Mouse (Mus musculus): Measurements from ENCODE around the gene Rbbp6.

The Rbbp6 gene

DNA sequence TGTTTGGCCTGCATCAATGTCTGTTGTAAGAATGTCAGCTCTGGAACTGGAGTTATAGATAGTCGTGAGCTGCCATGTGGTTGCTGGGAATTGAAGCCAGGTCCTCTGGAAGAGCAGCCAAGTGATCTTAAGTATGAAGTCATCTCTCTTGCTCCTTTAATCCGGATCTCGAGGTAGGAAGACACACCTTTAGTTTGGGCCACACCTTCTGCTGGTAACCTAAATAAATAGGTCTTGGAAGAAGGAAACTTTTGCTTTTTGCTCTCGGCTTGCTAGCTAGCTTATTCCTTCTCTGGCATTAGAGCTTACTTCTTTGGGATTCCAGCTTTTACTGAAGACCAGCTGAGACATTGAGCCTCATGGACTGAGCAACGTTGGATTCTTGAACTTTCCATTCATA is at the start of gene Rbbp6:
Rbbp6 (plus strand) TSS at position 301 of the 400 bp plus-strand sequence.
- in situ Hi-C loops (cut with MboI; ENCODE audit: low pct_unique_long_range_greater_than_20kb in 1 of 2, low sequenced_read_pairs in 2 of 2, unreplicated experiment in 1 of 2), result no loop called here

DNA sequence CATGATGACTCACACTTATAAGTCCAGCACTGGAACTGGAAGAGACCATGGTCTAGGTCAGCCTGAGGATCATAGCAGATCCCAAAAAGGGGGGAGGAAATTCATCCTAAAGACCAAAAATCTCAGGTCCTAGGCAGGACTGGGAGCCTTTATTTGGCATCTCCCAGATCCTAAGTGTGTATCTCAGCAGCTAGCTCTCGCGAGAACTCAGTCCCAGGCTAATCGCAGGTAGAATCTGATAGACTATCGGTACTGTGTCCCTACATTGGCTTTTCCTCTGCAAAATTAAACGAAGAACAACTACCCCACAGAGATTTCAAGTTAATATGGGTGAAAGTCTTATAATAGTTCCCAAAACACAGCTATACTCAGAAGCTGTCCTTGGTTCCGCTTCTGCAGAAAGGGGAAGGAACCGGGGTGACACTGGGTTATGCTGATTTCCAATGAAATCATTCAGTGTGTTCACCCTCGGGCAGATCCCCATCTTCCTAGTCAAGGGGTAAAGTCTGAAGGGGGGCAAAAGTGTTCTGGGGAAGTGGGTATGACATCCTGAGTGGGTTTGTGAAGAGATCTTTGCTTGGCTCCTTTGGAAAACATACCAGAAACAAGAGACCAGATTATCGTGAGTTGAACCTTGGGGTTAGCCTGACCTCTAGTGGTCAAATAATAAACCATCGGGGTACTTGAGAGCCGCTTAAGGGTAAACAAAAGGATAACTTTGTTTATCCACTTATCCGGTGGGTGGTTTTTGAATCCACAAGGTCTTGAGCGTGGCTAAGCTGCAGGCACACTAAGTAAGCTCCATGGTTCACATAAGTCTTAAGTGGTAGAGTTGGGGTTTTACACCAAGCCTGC is 45.5 kb upstream of the Rbbp6 start:
- in situ Hi-C loops (cut with MboI; ENCODE audit: low pct_unique_long_range_greater_than_20kb in 1 of 2, low sequenced_read_pairs in 2 of 2, unreplicated experiment in 1 of 2), result loop anchor here (5.0 kb wide), 3 partner anchors 253 to 453 kb away; no protein-coding TSS in a partner anchor

DNA sequence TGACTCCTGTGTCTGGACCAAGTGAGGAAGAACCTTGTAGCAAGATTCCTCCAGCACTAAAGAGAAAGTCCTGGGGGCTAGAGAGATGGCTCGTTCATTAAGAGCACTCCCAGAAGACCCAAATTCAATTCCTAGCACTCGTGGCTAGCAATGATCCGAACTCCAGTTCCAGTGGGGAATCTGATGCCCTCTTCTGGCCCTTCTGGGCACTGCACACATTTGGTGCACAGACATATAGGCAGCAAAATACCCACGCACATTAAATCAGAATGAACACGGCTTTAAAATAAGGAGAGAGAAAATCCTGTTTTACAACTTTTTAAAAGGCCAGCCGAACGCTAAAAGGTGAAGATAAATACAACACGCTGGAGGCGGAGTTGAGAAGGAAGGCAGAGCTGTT is 43.9 kb upstream of the Rbbp6 start:
- in situ Hi-C loops (cut with MboI; ENCODE audit: low pct_unique_long_range_greater_than_20kb in 1 of 2, low sequenced_read_pairs in 2 of 2, unreplicated experiment in 1 of 2), result loop anchor here (5.0 kb wide), 3 partner anchors 254 to 454 kb away; no protein-coding TSS in a partner anchor

DNA sequence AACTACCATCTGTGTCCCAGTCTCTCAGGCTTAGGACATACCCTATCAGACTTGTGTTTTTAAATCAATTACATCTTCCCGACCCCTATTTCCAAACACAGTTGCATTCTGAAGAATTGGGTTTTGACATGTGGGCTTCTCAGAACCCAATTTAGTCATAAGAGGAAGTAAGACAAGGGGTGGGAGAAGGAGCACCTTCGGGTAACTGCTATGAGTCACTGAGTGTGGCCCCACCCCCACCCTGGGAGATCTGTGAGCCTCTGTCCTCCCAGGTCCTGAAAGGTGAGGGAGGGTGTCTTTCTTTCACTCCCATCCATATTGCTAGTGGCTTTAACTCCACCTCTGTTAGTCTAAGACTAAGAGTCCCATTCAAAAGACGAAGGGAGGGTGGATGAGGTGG is 41.2 kb upstream of the Rbbp6 start:
- in situ Hi-C loops (cut with MboI; ENCODE audit: low pct_unique_long_range_greater_than_20kb in 1 of 2, low sequenced_read_pairs in 2 of 2, unreplicated experiment in 1 of 2), result loop anchor here (5.0 kb wide), 3 partner anchors 257 to 457 kb away; no protein-coding TSS in a partner anchor

DNA sequence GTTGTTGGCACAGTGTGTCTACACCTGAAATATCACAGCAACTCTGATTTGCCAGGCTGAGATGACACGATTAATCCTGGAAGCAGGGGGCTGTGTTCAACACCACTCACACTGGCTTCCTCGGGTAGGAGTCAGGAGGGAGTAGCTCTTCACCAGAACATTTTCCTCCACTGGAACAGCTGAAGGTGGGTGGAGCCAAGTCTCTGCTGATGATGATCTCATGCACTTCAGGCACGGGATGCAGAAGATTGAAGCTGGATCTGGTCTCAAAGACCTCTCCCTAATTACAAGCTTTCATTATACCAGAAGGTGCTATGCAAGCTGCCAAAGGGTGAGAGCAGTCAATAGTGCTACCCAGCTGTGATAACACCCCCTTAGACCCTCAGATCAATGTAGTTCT is 35.0 kb upstream of the Rbbp6 start:
- in situ Hi-C loops (cut with MboI; ENCODE audit: low pct_unique_long_range_greater_than_20kb in 1 of 2, low sequenced_read_pairs in 2 of 2, unreplicated experiment in 1 of 2), result loop anchor here in 1 of 2 experiments (25.0 kb wide), 1 partner anchor 668 kb away; no protein-coding TSS in a partner anchor

DNA sequence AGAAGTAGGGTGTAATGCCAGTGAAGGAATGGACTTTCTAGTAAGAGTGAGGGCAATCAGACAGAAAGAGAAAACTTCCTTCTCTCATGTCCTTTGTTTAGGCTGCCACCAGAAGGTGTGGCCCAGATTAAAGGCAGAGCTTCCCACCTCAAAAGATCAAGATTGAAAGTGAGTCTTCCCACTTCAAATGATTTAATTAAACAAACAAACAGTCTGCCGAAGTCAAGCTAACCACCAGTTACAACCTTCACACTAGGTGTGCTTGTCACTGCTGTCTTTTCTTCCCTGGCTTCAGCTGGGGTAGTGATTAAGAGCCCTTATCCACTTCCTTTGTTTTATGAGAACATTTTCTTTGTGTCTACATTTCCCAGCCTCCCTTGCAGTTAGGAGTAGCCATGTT is 33.3 kb upstream of the Rbbp6 start:
- in situ Hi-C loops (cut with MboI; ENCODE audit: low pct_unique_long_range_greater_than_20kb in 1 of 2, low sequenced_read_pairs in 2 of 2, unreplicated experiment in 1 of 2), result loop anchor here in 1 of 2 experiments (25.0 kb wide), 1 partner anchor 670 kb away; no protein-coding TSS in a partner anchor

DNA sequence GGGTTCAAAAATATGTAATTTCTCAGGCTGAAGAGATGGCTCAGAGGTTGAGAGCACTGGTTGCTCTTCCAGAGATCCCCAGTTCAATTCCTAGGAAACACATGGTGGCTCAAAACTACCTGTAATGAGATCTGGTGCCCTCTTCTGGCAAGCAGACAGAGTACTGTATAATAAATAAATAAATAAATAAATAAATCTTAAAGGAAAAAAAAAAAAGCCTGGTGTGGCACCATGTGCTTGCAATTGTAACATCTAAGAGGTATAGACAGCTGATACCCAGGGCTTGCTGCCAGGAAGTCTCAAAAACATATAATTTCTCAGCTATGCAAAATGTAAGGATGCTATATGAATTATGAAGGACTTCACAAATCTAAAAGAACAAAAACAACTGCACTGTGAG is 28.9 kb upstream of the Rbbp6 start:
- in situ Hi-C loops (cut with MboI; ENCODE audit: low pct_unique_long_range_greater_than_20kb in 1 of 2, low sequenced_read_pairs in 2 of 2, unreplicated experiment in 1 of 2), result loop anchor here in 1 of 2 experiments (25.0 kb wide), 1 partner anchor 674 kb away; no protein-coding TSS in a partner anchor

DNA sequence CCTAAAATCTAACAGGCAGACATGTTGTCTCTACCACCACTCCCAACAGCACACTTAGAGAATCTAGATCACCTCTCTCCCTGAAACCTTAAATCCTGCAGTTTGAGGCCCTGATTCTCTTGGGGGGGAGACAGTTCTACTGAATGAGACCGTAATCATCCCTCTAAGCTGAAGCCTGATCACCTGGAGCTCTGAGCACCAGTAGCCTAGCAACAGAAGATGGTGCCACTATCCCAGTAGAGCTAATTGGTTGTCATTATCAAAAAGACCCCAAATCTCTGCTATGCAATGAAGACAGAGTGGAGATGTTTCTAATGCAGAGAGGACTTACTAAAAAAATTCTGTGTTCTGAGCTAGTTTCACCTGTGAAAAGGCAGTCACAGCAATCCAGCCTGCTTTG is 27.3 kb upstream of the Rbbp6 start:
- in situ Hi-C loops (cut with MboI; ENCODE audit: low pct_unique_long_range_greater_than_20kb in 1 of 2, low sequenced_read_pairs in 2 of 2, unreplicated experiment in 1 of 2), result loop anchor here in 1 of 2 experiments (25.0 kb wide), 1 partner anchor 676 kb away; no protein-coding TSS in a partner anchor

DNA sequence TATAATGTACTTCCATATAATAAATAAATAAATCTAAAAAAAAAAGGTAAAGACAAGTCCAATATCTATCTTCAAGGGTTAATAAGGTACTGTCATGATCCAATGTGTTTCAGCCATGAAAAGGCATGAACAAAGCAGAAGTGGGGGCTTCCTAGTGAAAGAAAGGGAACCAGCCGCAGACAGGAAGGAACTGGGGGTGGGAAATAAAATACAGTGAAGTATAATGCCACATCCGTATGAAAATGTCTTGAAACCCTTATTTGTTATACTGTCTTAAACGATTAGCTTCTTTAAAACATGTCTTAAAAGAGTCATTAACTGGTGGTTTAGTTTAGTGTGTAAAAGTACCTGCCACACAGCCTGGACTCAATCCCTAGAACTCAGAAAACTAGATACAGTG is 26.3 kb upstream of the Rbbp6 start:
- in situ Hi-C loops (cut with MboI; ENCODE audit: low pct_unique_long_range_greater_than_20kb in 1 of 2, low sequenced_read_pairs in 2 of 2, unreplicated experiment in 1 of 2), result loop anchor here in 1 of 2 experiments (25.0 kb wide), 1 partner anchor 677 kb away; no protein-coding TSS in a partner anchor

DNA sequence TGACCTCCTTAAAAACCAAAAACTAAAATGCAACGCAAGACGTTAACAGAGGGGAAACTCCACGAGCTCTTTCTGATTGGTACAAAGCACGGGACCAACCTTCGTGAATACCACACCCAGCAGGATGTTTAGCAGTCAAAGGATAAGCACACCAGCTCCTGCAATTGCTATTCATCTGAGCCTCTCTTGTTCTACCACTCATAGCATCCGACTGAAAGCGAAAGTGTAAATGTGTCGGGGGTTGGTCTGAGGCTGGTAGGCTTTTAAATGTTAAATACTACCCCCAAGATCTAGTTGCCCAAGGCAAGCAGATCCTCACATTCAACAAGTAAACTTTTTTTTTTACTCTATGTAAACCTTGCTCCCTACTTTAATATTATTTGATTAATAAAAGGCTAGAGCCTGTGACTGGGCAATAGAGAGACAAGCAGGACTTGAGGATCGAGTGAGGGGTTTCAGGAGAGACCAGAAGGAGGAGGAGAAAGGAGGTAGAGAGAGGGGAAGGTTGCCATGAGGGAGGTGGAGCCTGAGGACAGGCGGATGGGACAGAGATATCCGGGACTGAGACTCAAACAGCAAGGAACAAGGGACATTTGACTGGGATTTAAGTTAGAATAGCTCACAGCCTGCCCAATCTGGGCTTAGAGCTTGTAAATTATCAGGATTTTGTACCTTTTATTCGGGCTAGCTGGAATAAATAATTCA is 25.0 kb upstream of the Rbbp6 start:
- in situ Hi-C loops (cut with MboI; ENCODE audit: low pct_unique_long_range_greater_than_20kb in 1 of 2, low sequenced_read_pairs in 2 of 2, unreplicated experiment in 1 of 2), result loop anchor here in 1 of 2 experiments (25.0 kb wide), 1 partner anchor 678 kb away; no protein-coding TSS in a partner anchor

DNA sequence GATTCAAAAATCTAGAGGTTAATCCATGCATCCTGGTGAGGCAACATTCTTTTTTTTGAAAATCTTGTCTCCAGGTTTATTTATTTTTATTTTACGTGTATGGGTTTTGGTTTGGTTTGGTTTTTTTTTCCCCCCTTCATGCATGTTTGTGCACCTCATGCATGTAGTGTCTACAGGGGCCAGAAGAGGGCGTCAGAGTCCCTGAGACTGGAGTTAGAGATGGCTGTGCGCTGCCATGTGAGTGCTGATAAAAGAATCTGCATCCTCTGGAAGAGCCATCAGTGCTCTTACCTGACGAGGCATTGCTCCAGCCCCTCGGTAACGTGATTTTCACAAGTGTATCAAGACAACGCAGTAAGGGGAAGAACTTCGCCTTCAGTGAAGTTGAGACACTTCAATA is 23.4 kb upstream of the Rbbp6 start:
- in situ Hi-C loops (cut with MboI; ENCODE audit: low pct_unique_long_range_greater_than_20kb in 1 of 2, low sequenced_read_pairs in 2 of 2, unreplicated experiment in 1 of 2), result loop anchor here in 1 of 2 experiments (25.0 kb wide), 1 partner anchor 680 kb away; no protein-coding TSS in a partner anchor

DNA sequence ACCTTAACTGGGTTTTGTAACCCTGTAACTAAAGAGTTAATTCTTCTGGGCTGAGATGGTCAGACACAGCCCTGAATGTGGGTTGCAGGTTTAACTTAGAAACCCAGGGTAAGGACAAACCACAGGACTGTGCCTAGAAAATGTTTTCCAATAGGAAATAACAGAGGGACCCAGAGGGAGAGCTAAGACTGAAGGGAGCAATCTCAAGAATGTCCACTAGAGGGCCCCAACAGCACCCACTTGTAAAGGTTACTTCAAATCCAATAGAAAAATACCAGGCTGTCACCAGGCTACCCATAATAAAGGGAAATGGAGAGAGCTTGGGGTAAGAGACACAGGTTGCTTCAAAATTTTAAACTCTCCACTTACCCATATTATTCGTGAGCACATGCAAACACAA is 20.3 kb upstream of the Rbbp6 start:
- in situ Hi-C loops (cut with MboI; ENCODE audit: low pct_unique_long_range_greater_than_20kb in 1 of 2, low sequenced_read_pairs in 2 of 2, unreplicated experiment in 1 of 2), result loop anchor here in 1 of 2 experiments (25.0 kb wide), 1 partner anchor 683 kb away; no protein-coding TSS in a partner anchor

DNA sequence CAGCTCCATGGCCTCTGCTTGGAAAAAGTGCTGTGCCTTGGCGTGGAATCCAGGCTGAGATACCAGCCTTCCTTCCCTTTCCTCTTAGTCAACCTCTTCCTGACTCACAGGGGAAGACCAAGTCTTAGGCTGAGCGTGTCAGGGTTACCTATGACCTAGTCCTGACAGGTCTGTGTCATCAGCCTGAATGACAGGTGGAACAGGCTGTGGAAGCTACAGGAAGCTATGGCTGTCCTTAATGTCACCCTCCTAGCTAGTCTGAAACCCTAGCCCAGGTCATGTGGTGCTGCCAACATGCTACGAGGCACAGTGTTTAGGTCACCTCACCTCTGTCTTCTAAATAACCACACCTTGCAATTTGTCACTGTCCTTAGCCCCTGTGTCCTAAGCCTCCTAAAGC is 16.2 kb upstream of the Rbbp6 start:
- in situ Hi-C loops (cut with MboI; ENCODE audit: low pct_unique_long_range_greater_than_20kb in 1 of 2, low sequenced_read_pairs in 2 of 2, unreplicated experiment in 1 of 2), result loop anchor here in 1 of 2 experiments (25.0 kb wide), 1 partner anchor 687 kb away; no protein-coding TSS in a partner anchor

DNA sequence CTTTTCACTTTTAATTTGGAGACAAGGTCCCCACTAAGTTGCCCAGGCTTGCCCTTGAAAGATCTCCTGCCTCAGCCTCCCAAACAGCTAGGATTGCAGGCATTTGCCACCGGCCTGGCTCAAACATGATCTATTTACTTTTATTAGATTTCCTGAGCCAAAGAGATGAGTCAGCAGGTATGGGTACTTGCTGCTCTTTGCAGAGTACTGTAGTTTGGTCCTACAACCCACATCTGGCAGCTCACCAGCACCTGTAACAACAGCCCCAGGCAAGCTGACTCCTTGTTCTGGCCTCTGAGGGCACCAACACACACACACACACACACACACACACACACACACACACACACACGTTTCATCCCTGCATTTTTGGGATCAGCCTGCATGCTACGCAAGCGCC is 14.0 kb upstream of the Rbbp6 start:
- in situ Hi-C loops (cut with MboI; ENCODE audit: low pct_unique_long_range_greater_than_20kb in 1 of 2, low sequenced_read_pairs in 2 of 2, unreplicated experiment in 1 of 2), result no loop called here

DNA sequence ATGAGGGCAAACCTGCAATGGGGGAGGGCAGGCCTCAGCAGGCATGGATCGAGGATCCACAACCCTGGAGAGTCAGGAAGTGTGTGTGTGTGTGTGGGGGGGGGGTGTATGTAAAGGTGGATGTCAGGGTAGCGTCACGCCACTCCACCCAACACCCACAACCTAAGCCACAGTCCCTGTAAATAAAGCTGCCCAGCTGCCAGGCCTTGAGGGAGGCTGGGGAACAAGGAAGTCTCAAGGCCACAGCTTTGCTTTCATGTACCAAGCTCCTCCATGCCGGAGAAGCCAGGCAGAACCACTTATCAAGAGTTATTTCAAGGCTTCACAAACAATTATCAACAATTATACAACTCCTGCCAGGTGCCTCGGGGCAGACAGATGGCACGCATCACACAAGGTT is 13.4 kb upstream of the Rbbp6 start:
- in situ Hi-C loops (cut with MboI; ENCODE audit: low pct_unique_long_range_greater_than_20kb in 1 of 2, low sequenced_read_pairs in 2 of 2, unreplicated experiment in 1 of 2), result no loop called here

DNA sequence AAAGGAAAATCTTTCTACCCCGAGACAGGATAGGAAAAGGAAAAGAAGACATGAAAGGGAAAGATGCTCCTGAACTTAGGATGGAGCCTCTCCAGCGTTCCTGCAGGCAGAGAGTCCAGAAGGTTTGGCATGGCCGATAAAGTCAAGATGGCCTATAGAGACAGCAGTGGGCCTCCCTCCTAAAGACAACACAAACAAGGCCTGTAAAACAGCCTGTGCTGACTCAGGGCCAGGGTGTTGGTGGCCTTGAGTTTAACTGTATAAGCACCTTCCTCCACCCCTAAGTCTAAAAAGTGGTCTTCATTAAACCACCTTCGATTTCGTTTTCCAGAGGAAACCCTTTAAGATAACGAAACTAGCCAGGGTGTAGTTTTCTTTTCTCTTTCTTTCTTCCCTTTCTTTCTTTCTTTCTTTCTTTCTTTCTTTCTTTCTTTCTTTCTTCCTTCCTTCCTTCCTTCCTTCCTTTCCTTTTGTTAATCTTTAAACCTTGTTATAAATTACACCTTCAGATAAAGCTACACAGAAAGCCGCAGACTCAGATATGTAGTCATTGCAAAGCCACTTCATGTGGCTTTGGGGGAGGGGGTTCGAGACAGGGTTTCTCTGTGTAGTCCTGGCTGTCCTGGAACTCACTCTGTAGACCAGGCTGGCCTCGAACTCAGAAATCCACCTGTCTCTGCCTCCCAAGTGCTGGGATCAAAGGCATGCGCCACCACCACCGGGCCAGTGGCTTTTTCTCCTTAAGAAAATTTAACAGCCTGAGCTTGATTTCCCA is 10.8 kb upstream of the Rbbp6 start:
- in situ Hi-C loops (cut with MboI; ENCODE audit: low pct_unique_long_range_greater_than_20kb in 1 of 2, low sequenced_read_pairs in 2 of 2, unreplicated experiment in 1 of 2), result no loop called here

DNA sequence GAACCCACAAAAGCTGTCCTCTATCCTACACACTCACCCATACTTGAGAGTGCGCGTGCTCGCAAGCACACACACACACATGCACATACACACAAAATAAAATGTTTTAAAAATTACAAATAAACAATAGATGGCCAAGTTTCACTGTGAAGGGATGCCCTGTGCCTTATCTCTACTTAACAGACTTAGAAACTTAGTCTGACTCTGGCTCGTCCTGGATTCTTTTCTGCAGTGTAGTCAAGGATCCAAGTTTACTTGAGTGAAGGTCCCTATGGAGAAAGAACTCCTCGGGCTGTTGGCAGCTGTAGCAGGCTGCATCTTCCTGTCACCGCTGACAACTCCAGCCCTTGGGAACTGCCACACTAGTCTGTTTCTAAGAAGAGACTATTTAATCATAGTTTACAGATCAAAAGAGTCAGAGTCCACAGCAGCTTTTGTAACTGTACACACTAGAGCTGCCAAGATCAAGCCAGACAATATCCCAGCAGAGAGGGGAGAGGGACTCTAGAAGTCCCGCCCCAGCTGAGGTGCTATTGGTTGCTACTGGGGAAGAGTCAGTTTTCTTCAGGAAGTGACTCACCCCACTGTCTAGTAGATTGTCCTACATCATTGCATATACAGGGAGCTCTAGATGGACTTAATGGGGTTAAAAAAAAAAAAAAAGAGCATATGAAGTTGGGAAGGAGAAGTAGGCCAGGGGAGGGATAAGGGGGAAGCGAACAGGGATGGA is 10.1 kb upstream of the Rbbp6 start:
- in situ Hi-C loops (cut with MboI; ENCODE audit: low pct_unique_long_range_greater_than_20kb in 1 of 2, low sequenced_read_pairs in 2 of 2, unreplicated experiment in 1 of 2), result no loop called here

DNA sequence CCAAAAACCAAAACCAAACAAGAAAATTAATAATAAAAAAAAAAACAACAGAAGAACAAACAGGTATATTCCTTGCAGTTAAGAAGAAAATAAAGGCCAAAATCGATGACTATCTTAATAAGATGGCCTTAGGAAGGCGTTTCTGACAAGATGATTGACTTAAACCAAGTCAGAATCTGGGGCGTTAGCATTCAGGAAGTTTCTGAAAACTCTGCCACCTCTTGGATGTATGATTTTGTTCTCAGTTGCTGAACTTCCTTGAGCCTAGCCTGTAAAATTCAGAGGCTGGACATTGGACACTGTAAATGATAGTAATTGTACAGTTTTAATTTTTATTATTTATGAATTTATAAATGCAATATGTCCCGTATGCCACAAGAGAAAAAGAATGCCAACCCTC is 3.3 kb downstream of the Rbbp6 start:
- in situ Hi-C loops (cut with MboI; ENCODE audit: low pct_unique_long_range_greater_than_20kb in 1 of 2, low sequenced_read_pairs in 2 of 2, unreplicated experiment in 1 of 2), result no loop called here
